Mouse (Mus musculus) frontal cortex, postnatal 36 days (tissue): ENCODE results near the gene Phka2.

Experiments
- DNase-seq, 2 experiments: peaks; one replicate each; pipeline ENCODE4 v3.0.0; 2022; ENCODE audit warnings: low spot score in 2 of 2

Phka2 gene

DNA sequence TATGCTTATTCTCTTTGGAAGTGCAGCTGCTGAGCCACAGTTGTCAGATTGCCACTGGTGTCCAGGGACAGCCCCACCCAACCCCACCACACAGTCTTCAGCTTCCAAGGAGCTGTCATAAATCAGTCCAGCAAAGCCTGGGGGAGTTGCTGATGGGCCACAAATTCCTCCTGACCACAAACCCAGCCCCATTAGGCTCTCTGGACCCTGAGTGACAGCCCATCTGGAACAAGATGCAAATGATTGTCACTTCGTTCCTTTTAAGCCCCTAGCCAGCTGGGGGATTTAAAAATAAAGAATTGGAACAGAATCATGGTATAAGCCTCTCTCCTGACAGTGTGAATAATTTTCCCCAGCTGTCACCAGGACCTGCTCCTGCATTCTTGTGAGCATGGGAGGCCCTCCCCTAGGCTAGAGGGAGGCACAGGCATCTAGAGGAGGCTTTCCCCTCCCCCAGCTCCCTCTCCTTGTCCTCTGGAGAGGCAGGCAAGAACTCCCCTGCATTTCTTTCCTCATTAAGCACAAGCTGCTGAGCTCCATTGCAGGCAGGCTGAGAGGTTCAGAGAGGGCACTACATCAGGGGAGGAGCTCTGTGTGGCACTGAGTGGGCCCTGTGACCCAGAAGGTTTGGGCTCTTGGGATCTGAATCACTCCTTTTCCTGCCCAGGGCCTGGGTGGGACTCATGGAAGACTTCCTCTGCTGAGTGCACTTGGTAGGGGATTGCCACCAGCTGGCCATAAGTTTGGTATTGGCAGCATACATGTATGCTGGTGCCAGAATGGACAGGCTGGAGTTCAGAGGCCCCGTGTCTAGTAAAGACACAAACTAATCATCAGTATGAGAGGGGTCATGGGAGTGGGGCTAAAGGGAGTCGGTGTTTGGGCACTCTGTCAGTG is 96.8 kb downstream of the Phka2 start:
- DNase-seq, result peak in 1 of 2 experiments; percentile 44

GRCm38 (mm10) chrX:160601053-160601452 is 99.1 kb downstream of the Phka2 start:
- no peak for DNase-seq

GRCm38 (mm10) chrX:160602770-160603169 is 100.8 kb downstream of the Phka2 start:
- DNase-seq, result no peak

GRCm38 (mm10) chrX:160603316-160603715 is 101.3 kb downstream of the Phka2 start:
- no peak for DNase-seq

DNA sequence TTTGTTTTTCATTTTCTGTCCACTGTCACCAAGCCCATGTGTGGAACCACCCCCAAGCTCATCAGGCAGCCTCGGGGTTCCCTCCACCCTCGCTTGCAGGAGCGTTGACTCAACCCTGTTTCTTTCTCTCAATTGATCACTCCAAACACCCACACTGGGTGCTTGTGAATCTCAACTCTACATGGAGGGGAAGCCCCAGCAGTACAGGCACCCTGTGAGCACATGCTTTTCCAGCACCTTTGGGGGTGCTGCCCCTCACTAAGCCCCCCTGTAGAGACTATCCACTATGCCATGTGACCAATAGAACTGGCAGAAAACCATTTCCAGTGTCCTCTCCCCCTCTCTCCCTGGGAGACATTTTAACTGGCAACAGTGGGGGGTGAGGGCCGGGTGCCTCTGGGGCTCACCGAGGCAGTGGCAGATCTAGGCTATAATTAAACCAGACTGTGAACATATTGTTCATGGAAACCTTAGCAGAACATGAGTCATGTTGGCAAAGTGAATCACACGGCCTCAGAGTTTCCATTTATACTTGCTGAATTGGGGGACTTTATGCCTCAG is 102.1 kb downstream of the Phka2 start:
- DNase-seq, result peak; percentile 64 to 68

DNA sequence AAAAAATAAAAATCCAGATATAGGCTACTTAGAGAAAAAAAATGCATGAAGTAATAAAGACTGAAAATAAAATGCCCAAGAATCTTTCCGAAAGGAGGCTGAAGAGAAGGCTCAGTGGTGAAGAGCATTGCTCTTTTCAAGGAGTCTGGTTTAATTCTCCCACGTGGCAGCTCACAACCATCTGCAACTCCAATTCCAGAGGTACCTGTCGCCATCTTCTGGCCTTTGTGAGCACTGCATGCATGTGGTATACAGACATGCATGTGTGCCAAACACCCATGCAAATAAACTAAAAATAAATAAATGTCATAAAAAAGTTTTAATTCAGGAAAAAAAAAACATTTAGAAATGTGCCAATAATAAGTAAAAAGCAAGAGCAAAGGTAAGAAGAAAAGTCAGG is 107.9 kb downstream of the Phka2 start:
- DNase-seq, result peak in 1 of 2 experiments; percentile 22

DNA sequence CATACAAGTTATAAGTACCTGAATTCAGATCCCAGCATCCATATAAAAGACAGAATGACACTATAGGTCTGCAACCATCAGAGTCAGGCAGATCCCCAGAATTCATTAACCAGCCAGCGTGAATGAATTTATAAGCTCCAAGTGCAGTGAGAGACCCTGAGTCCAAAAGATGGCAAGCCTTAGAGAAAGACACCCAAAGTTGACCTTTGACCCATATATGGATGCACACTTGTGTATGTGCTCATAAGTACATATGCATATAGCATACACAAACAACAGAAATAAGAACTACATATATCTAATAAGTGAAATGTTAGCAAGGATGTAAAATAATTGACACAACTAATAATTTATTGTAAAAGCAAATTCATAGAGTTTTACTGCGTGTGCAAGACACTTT is 108.5 kb downstream of the Phka2 start:
- no peak for DNase-seq

GRCm38 (mm10) chrX:160610882-160611644 is 109.1 kb downstream of the Phka2 start:
- no peak for DNase-seq
